Mouse (Mus musculus) lung, embryonic 16.5 days (tissue): ENCODE measurements around the gene Caskin2. TPM values are rescaled to one million over a fixed set of nuclear protein-coding genes. Genes with fewer than 3 reads are reported as not detected.

Experiments
- ATAC-seq: fragments of 200-750 bp; cut with Nextera tagmentation; 2 replicates; pipeline ENCODE4 v1.8.0; 2017; ENCODE audit warnings: low read depth, mild to moderate bottlenecking, moderate library complexity
- H3K27ac ChIP-seq: fragments of 300-500 bp; sonication (generic); 2 replicates; pipeline ENCODE4 v1.5.1; 2014; ENCODE audit warnings: mild to moderate bottlenecking, control low read depth, low read length
- H3K27me3 ChIP-seq: fragments of 300-500 bp; sonication (generic); 2 replicates; pipeline ENCODE4 v1.6.1; 2014; ENCODE audit warnings: low read depth, low read length, mixed read lengths; ENCODE audit not compliant: control insufficient read depth, insufficient read depth
- H3K36me3 ChIP-seq: fragments of 300-500 bp; sonication (generic); 2 replicates; pipeline ENCODE4 v1.6.1; 2014; ENCODE audit warnings: low read length; ENCODE audit not compliant: control insufficient read depth, insufficient read depth
- H3K4me1 ChIP-seq: fragments of 300-500 bp; sonication (generic); replicated peaks from 2 replicates; pipeline ENCODE4 v1.6.1; 2014; ENCODE audit warnings: low read length, mixed read lengths; ENCODE audit not compliant: control insufficient read depth, insufficient read depth
- H3K4me2 ChIP-seq: fragments of 300-500 bp; sonication (generic); 2 replicates; pipeline ENCODE4 v1.6.1; 2014; ENCODE audit warnings: low read depth, low read length, control low read depth
- H3K4me3 ChIP-seq: fragments of 300-500 bp; sonication (generic); 2 replicates; pipeline ENCODE4 v1.5.1; 2014; ENCODE audit warnings: mild to moderate bottlenecking, low read length, control low read depth
- H3K9ac ChIP-seq: fragments of 300-500 bp; sonication (generic); 2 replicates; pipeline ENCODE4 v1.6.1; 2014; ENCODE audit warnings: low read length, control low read depth
- H3K9me3 ChIP-seq: fragments of 300-500 bp; sonication (generic); 2 replicates; pipeline ENCODE4 v1.6.1; 2016; ENCODE audit warnings: low read length; ENCODE audit not compliant: control insufficient read depth
- WGBS: fragments of 180-500 bp; shearing (Covaris S2); extraction: QIAGEN DNeasy Blood & Tissue Kit; methylation state at CpG from one replicate; pipeline ENCODE4 v1.1.7; 2014; 5-methylcytosine and 5-hydroxymethylcytosine counted together
- polyA plus RNA-seq: library from polyadenylated mRNA; unstranded; fragments of >200 nt; fragmentation: Nextera tagmentation; extraction: Ambion mirVana; gene quantifications from 2 replicates; pipeline ENCODE4 v1.2.1, GENCODE M21; 2015

The Caskin2 gene
- polyA plus RNA-seq, 1 experiment from 2014 or later: 21.6 TPM

GRCm38 (mm10) chr11:115843141-115843890, 29.9 kb upstream of the Caskin2 start:
- Histone ChIP-seq H3K27me3 (no peaks in the 10 kb centered on the region), H3K9ac (no peak overlapping the region), H3K4me1 (peaks cover 48% of the 10 kb centered on the region), H3K27ac (peak overlapping the region; percentile 94), H3K4me2 (no peak overlapping the region), H3K36me3 (peaks cover 16% of the 10 kb centered on the region), H3K9me3 (peaks cover 6% of the 10 kb centered on the region), H3K4me3 (no peak overlapping the region)
- no peak for ATAC-seq
- WGBS: 76% methylated on average over 12 of the region's 14 CpGs

- WGBS: 13% methylated on average over 6 of the region's 6 CpGs
- Histone ChIP-seq H3K4me3 (no peak overlapping the region), H3K27me3 (no peaks in the 10 kb centered on the region), H3K4me2 (0 out of 2 replicates have a peak overlapping the region, but pooled peaks have one; percentile 9), H3K9me3 (peaks cover 6% of the 10 kb centered on the region), H3K27ac (peak overlapping the region; percentile 94), H3K36me3 (peaks cover 13% of the 10 kb centered on the region), H3K9ac (peak overlapping the region; percentile 6), H3K4me1 (peaks cover 58% of the 10 kb centered on the region)
- peak; percentile 67 for ATAC-seq
These were observed 28.6 kb upstream of the Caskin2 start for GRCm38 (mm10) chr11:115841961-115842550.

GRCm38 (mm10) chr11:115841044-115841443, 27.6 kb upstream of the Caskin2 start:
- H3K4me2 ChIP-seq: no peak overlapping the region
- 83% methylated on average over 6 of the region's 6 CpGs for WGBS
- H3K9me3 ChIP-seq: peaks cover 6% of the 10 kb centered on the region
- H3K9ac ChIP-seq: no peak overlapping the region
- no peaks in the 10 kb centered on the region for H3K27me3 ChIP-seq
- H3K4me1 ChIP-seq: peaks cover 60% of the 10 kb centered on the region
- peak overlapping the region; percentile 94 for H3K27ac ChIP-seq
- ATAC-seq: no peak
- H3K36me3 ChIP-seq: peaks cover 10% of the 10 kb centered on the region
- H3K4me3 ChIP-seq: no peak overlapping the region

- H3K9me3 ChIP-seq: no peaks in the 10 kb centered on the region
- H3K4me1 ChIP-seq: peaks cover 68% of the 10 kb centered on the region
- H3K4me2 ChIP-seq: no peak overlapping the region
- H3K9ac ChIP-seq: 0 out of 2 replicates have a peak overlapping the region, but pooled peaks have one; percentile 29
- H3K27me3 ChIP-seq: no peaks in the 10 kb centered on the region
- H3K36me3 ChIP-seq: no peaks in the 10 kb centered on the region
- 56% methylated on average over 3 of the region's 3 CpGs for WGBS
- H3K4me3 ChIP-seq: no peak overlapping the region
- ATAC-seq: no peak
- peak overlapping the region; percentile 84 for H3K27ac ChIP-seq
These were observed 26.3 kb upstream of the Caskin2 start for GRCm38 (mm10) chr11:115839732-115840131.

GRCm38 (mm10) chr11:115838895-115839311, 25.5 kb upstream of the Caskin2 start:
- WGBS: 24% methylated on average over 4 of the region's 4 CpGs
- no peak overlapping the region for H3K4me2 ChIP-seq

GRCm38 (mm10) chr11:115837606-115838345, 24.3 kb upstream of the Caskin2 start:
- H3K9ac ChIP-seq: no peak overlapping the region; the same call in 1 of the 2 replicates
- no peak overlapping the region for H3K4me2 ChIP-seq
- H3K27me3 ChIP-seq: no peaks in the 10 kb centered on the region
- H3K36me3 ChIP-seq: no peaks in the 10 kb centered on the region
- peaks cover 70% of the 10 kb centered on the region for H3K4me1 ChIP-seq
- peak overlapping the region; percentile 84 for H3K27ac ChIP-seq
- no peaks in the 10 kb centered on the region for H3K9me3 ChIP-seq
- WGBS: 73% methylated on average over 22 of the region's 22 CpGs
- ATAC-seq: no peak
- no peak overlapping the region for H3K4me3 ChIP-seq

More at GRCm38 (mm10) chr11:115838895-115839311, 25.5 kb upstream of the Caskin2 start:
- Histone ChIP-seq H3K4me1 (peaks cover 68% of the 10 kb centered on the region), H3K9ac (no peak overlapping the region), H3K27me3 (no peaks in the 10 kb centered on the region), H3K27ac (peak overlapping the region; percentile 84), H3K4me3 (no peak overlapping the region), H3K9me3 (no peaks in the 10 kb centered on the region), H3K36me3 (no peaks in the 10 kb centered on the region)
- ATAC-seq: peak; percentile 20; the same call in 1 of the 2 replicates

- Histone ChIP-seq H3K4me2 (no peak overlapping the region), H3K27ac (peak overlapping the region; percentile 84)
These were observed 23.4 kb upstream of the Caskin2 start for GRCm38 (mm10) chr11:115836656-115837395.

GRCm38 (mm10) chr11:115834033-115834432, 20.6 kb upstream of the Caskin2 start:
- H3K9ac ChIP-seq: peak overlapping the region; percentile 22; the same call in 1 of the 2 replicates
- no peaks in the 10 kb centered on the region for H3K36me3 ChIP-seq
- no peak for ATAC-seq
- H3K27ac ChIP-seq: peak overlapping the region; percentile 95
- no peaks in the 10 kb centered on the region for H3K9me3 ChIP-seq
- WGBS: 68% methylated on average over 6 of the region's 6 CpGs
- H3K27me3 ChIP-seq: no peaks in the 10 kb centered on the region
- H3K4me3 ChIP-seq: no peak overlapping the region
- no peak overlapping the region for H3K4me2 ChIP-seq
- peaks cover 75% of the 10 kb centered on the region for H3K4me1 ChIP-seq

More at GRCm38 (mm10) chr11:115836656-115837395, 23.4 kb upstream of the Caskin2 start:
- Histone ChIP-seq H3K4me1 (peaks cover 70% of the 10 kb centered on the region), H3K36me3 (no peaks in the 10 kb centered on the region), H3K27me3 (no peaks in the 10 kb centered on the region), H3K9ac (no peak overlapping the region), H3K4me3 (no peak overlapping the region), H3K9me3 (no peaks in the 10 kb centered on the region)
- 37% methylated on average over 11 of the region's 11 CpGs for WGBS
- ATAC-seq: peak; percentile 69
